11 mouse cellular contexts compared by ENCODE assay signal in genomic region chr1:157537636-157538035, GRCm38 (mm10). TPM values are rescaled to one million over a fixed set of nuclear protein-coding genes. Genes with fewer than 3 reads are reported as not detected.
DNase-seq lines count a peak whose midpoint lies in the region; ATAC-seq and TF ChIP-seq lines count a peak whose summit lies in the region.
"Had no signal": no experiment of that assay in that cellular context is flagged by ENCODE, and none has a peak within 500 bp of the region (broad histone marks: within the 10 kb centered on the region; RNA-seq: fewer than 3 reads in every experiment).

No protein-coding gene starts in this region.

- no peaks in the 10 kb centered on the region for H3K4me1 ChIP-seq in liver, embryonic 11.5 days (replicated peaks; ENCODE audit: control insufficient read depth, insufficient read depth, low read length)
- no peaks in the 10 kb centered on the region; the same call in 1 of the 2 replicates for H3K4me1 ChIP-seq in cortical plate, adult 2 months (ENCODE audit: control insufficient read depth, insufficient read depth, low read length)
- no peaks in the 10 kb centered on the region for H3K4me1 ChIP-seq in stomach, postnatal 0 days (replicated peaks; ENCODE audit: control insufficient read depth, insufficient read depth)
- H3K4me1 ChIP-seq in hindbrain, embryonic 11.5 days (replicated peaks; ENCODE audit: control insufficient read depth, insufficient read depth, low read length), result no peaks in the 10 kb centered on the region
- H3K4me1 ChIP-seq: stomach, embryonic 15.5 days had no signal

- no peak for TF ChIP-seq POLR2A in cortical plate, adult 2 months (IDR thresholded peaks at IDR 0.05; ENCODE audit: extremely low read depth, insufficient read depth, low read length)

- H3K27ac ChIP-seq in liver, embryonic 11.5 days (ENCODE audit: low read depth, low read length), result no peak overlapping the region
- H3K27ac ChIP-seq in cortical plate, adult 2 months (ENCODE audit: insufficient read depth, low read length), result no peak overlapping the region
- H3K27ac ChIP-seq in stomach, postnatal 0 days (replicated peaks), result no peak overlapping the region
- H3K27ac ChIP-seq in hindbrain, embryonic 11.5 days (ENCODE audit: low read depth, low read length), result no peak overlapping the region
- H3K27ac ChIP-seq: heart, embryonic 13.5 days; stomach, embryonic 15.5 days had no signal

- 85% methylated on average over 5 of the region's 5 CpGs for WGBS in liver, embryonic 11.5 days
- WGBS in stomach, postnatal 0 days, result 73% methylated on average over 5 of the region's 5 CpGs
- 86% methylated on average over 5 of the region's 5 CpGs for WGBS in hindbrain, embryonic 11.5 days

- H3K4me3 ChIP-seq in liver, embryonic 11.5 days (ENCODE audit: low read depth, low read length), result no peak overlapping the region
- no peak overlapping the region for H3K4me3 ChIP-seq in cortical plate, adult 2 months (ENCODE audit: insufficient read depth, low read length)
- no peak overlapping the region for H3K4me3 ChIP-seq in stomach, postnatal 0 days (ENCODE audit: low read depth, low read length)
- no peak overlapping the region for H3K4me3 ChIP-seq in hindbrain, embryonic 11.5 days (ENCODE audit: low read depth, low read length)
- H3K4me3 ChIP-seq: heart, embryonic 13.5 days; myocyte; stomach, embryonic 15.5 days had no signal

- DNase-seq in adrenal gland, adult 18-20 months (ENCODE audit: low spot score in 2 of 2), result peak; percentile 25 to 37
- no peak for DNase-seq in adrenal gland, adult 8-10 months
- DNase-seq in liver, result peak; percentile 53
- no peak for DNase-seq in liver, embryonic 11.5 days (ENCODE audit: low spot score)
- DNase-seq in stomach, postnatal 0 days (ENCODE audit: low spot score), result peak; percentile 66
- no peak for DNase-seq in hindbrain, embryonic 11.5 days (ENCODE audit: low spot score)
- no peak for DNase-seq in yolk sac, embryonic 10.5 days (ENCODE audit: low spot score)

- no peak for TF ChIP-seq EP300 in stomach, postnatal 0 days (optimal IDR thresholded peaks at IDR 0.05)

- H3K4me2 ChIP-seq in liver, embryonic 11.5 days, result no peak overlapping the region
- H3K4me2 ChIP-seq in stomach, postnatal 0 days (replicated peaks; ENCODE audit: low read depth), result no peak overlapping the region
- no peak overlapping the region for H3K4me2 ChIP-seq in hindbrain, embryonic 11.5 days (replicated peaks; ENCODE audit: low read depth, low read length)
- H3K4me2 ChIP-seq: heart, embryonic 13.5 days; stomach, embryonic 15.5 days had no signal

- TF ChIP-seq CTCF in cortical plate, adult 2 months (IDR thresholded peaks at IDR 0.05; ENCODE audit: extremely low read depth, insufficient read depth, low read length), result peak; percentile 5; the same call in 1 of the 2 replicates
- peak; percentile 65 for TF ChIP-seq CTCF in stomach, postnatal 0 days (IDR thresholded peaks at IDR 0.05; ENCODE audit: low read depth)

- no peaks in the 10 kb centered on the region for H3K36me3 ChIP-seq in liver, embryonic 11.5 days (ENCODE audit: control insufficient read depth, insufficient read depth, low read length)
- H3K36me3 ChIP-seq in stomach, postnatal 0 days (ENCODE audit: control insufficient read depth, insufficient read depth, low read length), result no peaks in the 10 kb centered on the region
- H3K36me3 ChIP-seq in hindbrain, embryonic 11.5 days (ENCODE audit: control insufficient read depth, insufficient read depth, low read length), result no peaks in the 10 kb centered on the region
- H3K36me3 ChIP-seq: heart, embryonic 13.5 days; stomach, embryonic 15.5 days had no signal

- no peaks in the 10 kb centered on the region for H3K9me3 ChIP-seq in liver, embryonic 11.5 days (ENCODE audit: control insufficient read depth, low read length)
- H3K9me3 ChIP-seq in stomach, postnatal 0 days (ENCODE audit: control insufficient read depth, low read length), result no peaks in the 10 kb centered on the region
- no peaks in the 10 kb centered on the region for H3K9me3 ChIP-seq in hindbrain, embryonic 11.5 days (ENCODE audit: control insufficient read depth, low read length)
- H3K9me3 ChIP-seq: heart, embryonic 13.5 days; stomach, embryonic 15.5 days had no signal

- no peaks in the 10 kb centered on the region for H3K27me3 ChIP-seq in liver, embryonic 11.5 days (replicated peaks; ENCODE audit: control insufficient read depth, insufficient read depth, low read length)
- no peaks in the 10 kb centered on the region for H3K27me3 ChIP-seq in stomach, postnatal 0 days (ENCODE audit: control insufficient read depth, insufficient read depth, low read length)
- no peaks in the 10 kb centered on the region for H3K27me3 ChIP-seq in hindbrain, embryonic 11.5 days (ENCODE audit: control insufficient read depth, insufficient read depth, low read length)
- H3K27me3 ChIP-seq: stomach, embryonic 15.5 days had no signal

- ATAC-seq in liver, embryonic 11.5 days (replicated peaks; ENCODE audit: low FRiP score), result no peak
- ATAC-seq in stomach, postnatal 0 days (ENCODE audit: low FRiP score, low TSS enrichment), result peak; percentile 45; the same call in 1 of the 2 replicates
- ATAC-seq in hindbrain, embryonic 11.5 days (ENCODE audit: low FRiP score), result no peak

- H3K9ac ChIP-seq in liver, embryonic 11.5 days (ENCODE audit: low read depth, low read length), result no peak overlapping the region
- H3K9ac ChIP-seq in stomach, postnatal 0 days (ENCODE audit: low read length), result no peak overlapping the region
- no peak overlapping the region for H3K9ac ChIP-seq in hindbrain, embryonic 11.5 days (ENCODE audit: low read depth, low read length)
- H3K9ac ChIP-seq: heart, embryonic 13.5 days; stomach, embryonic 15.5 days had no signal

RNA-seq across cellular contexts. Expression of gene Sec16b, which starts 31.1 kb away (rescaled TPM):
- total RNA-seq in adrenal gland, adult 18-20 months (2021), result under 1 TPM; 0.64 to 0.86 TPM
- total RNA-seq in adrenal gland, adult 8-10 months (2022), result 1 to 10 TPM; 1.5 to 1.9 (median 1.7) TPM
- polyA plus RNA-seq in liver, embryonic 11.5 days (2014; fragmentation: Nextera tagmentation; extraction: Ambion mirVana), result 4.6 and 5.8 TPM in 2 replicates
- polyA plus RNA-seq in cortical plate, adult 2 months (2012; rRNA removed), result 1.1 TPM in 2 replicates
- polyA plus RNA-seq in stomach, postnatal 0 days (2015; fragmentation: Nextera tagmentation; extraction: Ambion mirVana), result 5.5 and 6.2 TPM in 2 replicates
- polyA plus RNA-seq in hindbrain, embryonic 11.5 days (2014; fragmentation: Nextera tagmentation; extraction: Ambion mirVana), result 1.1 and 1.5 TPM in 2 replicates

Comparison
In these comparisons a context has a peak if more than half of its experiments do, and no peak if none do; other contexts are left out.
1. DNase-seq: peak in adrenal gland, adult 18-20 months (2 of 2), liver (single experiment) and stomach, postnatal 0 days (single experiment); none in adrenal gland, adult 8-10 months (single experiment), liver, embryonic 11.5 days (single experiment), hindbrain, embryonic 11.5 days (single experiment) and yolk sac, embryonic 10.5 days (single experiment).